Mouse (Mus musculus) large intestine, adult 2 months (tissue): Measurements from ENCODE around the gene Bex2. TPM values are rescaled to one million over a fixed set of nuclear protein-coding genes. Genes with fewer than 3 reads are reported as not detected.
"Not testable (repeated sequence)": the region's sequence is repeated elsewhere in the genome, so short reads cannot be mapped to it uniquely, and the experiment has no call there.

Experiments used
- DNase-seq: peaks from one replicate; pipeline ENCODE4 v3.0.0-alpha.2; 2012; ENCODE audit warnings: low read depth, low spot score
- WGBS: fragments of 180-500 bp; shearing (Covaris S2); methylation state at CpG from one replicate; pipeline ENCODE4 v1.1.7; 2018; 5-methylcytosine and 5-hydroxymethylcytosine counted together
- polyA plus RNA-seq: library from polyadenylated mRNA; depleted of rRNA; stranded (reverse); fragments of >200 nt; gene quantifications from 2 replicates; pipeline ENCODE4 v1.2.3, GENCODE M21; 2012; rRNA removed

Bex2 gene
- polyA plus RNA-seq: 1.6 and 2.2 TPM in 2 replicates

GRCm38 (mm10) chrX:136068020-136068419 is at the start of gene Bex2:
Bex2 (minus strand) TSS chrX:136068236.
- DNase-seq: not testable (repeated sequence)
- WGBS: no CpG with 5 or more reads among the region's 32 CpGs

GRCm38 (mm10) chrX:136115419-136115961 is 47.5 kb upstream of the Bex2 start:
- DNase-seq: no peak
- 29% methylated on average over 23 of the region's 23 CpGs for WGBS

GRCm38 (mm10) chrX:136115015-136115414 is 47.0 kb upstream of the Bex2 start:
- 38% methylated on average over 4 of the region's 4 CpGs for WGBS
- DNase-seq: no peak

GRCm38 (mm10) chrX:136107942-136108341 is 39.9 kb upstream of the Bex2 start:
- peak; percentile 1 for DNase-seq
- WGBS: 42% methylated on average over 6 of the region's 6 CpGs

GRCm38 (mm10) chrX:136104724-136105088 is 36.7 kb upstream of the Bex2 start:
- no peak for DNase-seq
- 66% methylated on average over 3 of the region's 3 CpGs for WGBS

- 73% methylated on average over 4 of the region's 4 CpGs for WGBS
- DNase-seq: no peak
Measured at GRCm38 (mm10) chrX:136104046-136104723, 36.1 kb upstream of the Bex2 start.

- 34% methylated on average over 2 of the region's 2 CpGs for WGBS
- DNase-seq: no peak
Measured at GRCm38 (mm10) chrX:136094421-136094820, 26.4 kb upstream of the Bex2 start.

GRCm38 (mm10) chrX:136092497-136093279 is 24.7 kb upstream of the Bex2 start:
- 10% methylated on average over 2 of the region's 2 CpGs for WGBS
- no peak for DNase-seq

GRCm38 (mm10) chrX:136085155-136085554 is 17.1 kb upstream of the Bex2 start, which contains the start of gene Nxf3:
Nxf3 (minus strand) TSS chrX:136085255.
- DNase-seq: no peak
- 79% methylated on average over 9 of the region's 9 CpGs for WGBS

- DNase-seq: not testable (repeated sequence)
- 29% methylated on average over 22 of the region's 48 CpGs for WGBS
Measured at GRCm38 (mm10) chrX:136067201-136067991, 640 bp downstream of the Bex2 start.

- 24% methylated on average over 1 of the region's 1 CpGs for WGBS
- no peak for DNase-seq
Measured at GRCm38 (mm10) chrX:136060698-136061097, 7.3 kb downstream of the Bex2 start.

GRCm38 (mm10) chrX:136051219-136051618 is 16.8 kb downstream of the Bex2 start:
- no peak for DNase-seq
- WGBS: 70% methylated on average over 2 of the region's 2 CpGs

- WGBS: 19% methylated on average over 5 of the region's 5 CpGs
- DNase-seq: peak; percentile 22
Measured at GRCm38 (mm10) chrX:136047528-136047927, 20.5 kb downstream of the Bex2 start.

- 86% methylated on average over 1 of the region's 1 CpGs for WGBS
- no peak for DNase-seq
Measured at GRCm38 (mm10) chrX:136043726-136044125, 24.3 kb downstream of the Bex2 start.

GRCm38 (mm10) chrX:136032799-136033763 is 35.0 kb downstream of the Bex2 start, which contains the start of gene Arxes1:
Arxes1 (plus strand) TSS chrX:136033367.
- DNase-seq: not testable (repeated sequence)
- 2% methylated on average over 18 of the region's 49 CpGs for WGBS

- DNase-seq: no peak
- WGBS: 70% methylated on average over 1 of the region's 1 CpGs
Measured at GRCm38 (mm10) chrX:136030331-136030730, 37.7 kb downstream of the Bex2 start.
